In genomic region chr2:150855186-150855585, GRCm38 (mm10) we compare ENCODE assay signal across 28 mouse cellular contexts. TPM values are rescaled to one million over a fixed set of nuclear protein-coding genes. Genes with fewer than 3 reads are reported as not detected.
DNase-seq lines count a peak whose midpoint lies in the region; ATAC-seq lines count a peak whose summit lies in the region.
"Had no signal": no experiment of that assay in that cellular context is flagged by ENCODE, and none has a peak within 500 bp of the region (broad histone marks: within the 10 kb centered on the region; RNA-seq: fewer than 3 reads in every experiment).

No protein-coding gene starts in this region.

- no peak overlapping the region for H3K4me2 ChIP-seq in embryonic facial prominence, embryonic 12.5 days (replicated peaks)
- H3K4me2 ChIP-seq in hindbrain, embryonic 13.5 days, result no peak overlapping the region
- H3K4me2 ChIP-seq in hindbrain, embryonic 11.5 days (replicated peaks; ENCODE audit: low read depth, low read length), result no peak overlapping the region
- no peak overlapping the region for H3K4me2 ChIP-seq in midbrain, embryonic 13.5 days (replicated peaks)
- no peak overlapping the region for H3K4me2 ChIP-seq in midbrain, embryonic 11.5 days
- H3K4me2 ChIP-seq in midbrain, embryonic 16.5 days (ENCODE audit: low read length), result no peak overlapping the region
- H3K4me2 ChIP-seq: heart, embryonic 12.5 days; kidney, embryonic 15.5 days; limb, embryonic 13.5 days; liver, embryonic 12.5 days; stomach, embryonic 15.5 days had no signal

- no peak overlapping the region for H3K9ac ChIP-seq in embryonic facial prominence, embryonic 12.5 days
- 0 out of 2 replicates have a peak overlapping the region, but pooled peaks have one; percentile 29 for H3K9ac ChIP-seq in hindbrain, embryonic 13.5 days
- H3K9ac ChIP-seq in hindbrain, embryonic 11.5 days (ENCODE audit: low read depth, low read length), result no peak overlapping the region
- H3K9ac ChIP-seq in midbrain, embryonic 13.5 days (replicated peaks), result no peak overlapping the region
- no peak overlapping the region for H3K9ac ChIP-seq in midbrain, embryonic 11.5 days (ENCODE audit: low read length)
- H3K9ac ChIP-seq in midbrain, embryonic 16.5 days (ENCODE audit: low read depth, low read length), result no peak overlapping the region
- H3K9ac ChIP-seq: heart, embryonic 12.5 days; kidney, embryonic 15.5 days; limb, embryonic 13.5 days; liver, embryonic 12.5 days; liver, postnatal 0 days; stomach, embryonic 15.5 days had no signal

- H3K4me3 ChIP-seq in embryonic facial prominence, embryonic 12.5 days, result no peak overlapping the region
- no peak overlapping the region for H3K4me3 ChIP-seq in embryonic facial prominence, embryonic 10.5 days
- no peak overlapping the region for H3K4me3 ChIP-seq in hindbrain, embryonic 13.5 days
- H3K4me3 ChIP-seq in hindbrain, embryonic 11.5 days (ENCODE audit: low read depth, low read length), result no peak overlapping the region
- no peak overlapping the region for H3K4me3 ChIP-seq in midbrain, embryonic 13.5 days (replicated peaks)
- no peak overlapping the region for H3K4me3 ChIP-seq in midbrain, embryonic 11.5 days (ENCODE audit: low read depth, low read length)
- no peak overlapping the region for H3K4me3 ChIP-seq in midbrain, embryonic 16.5 days (ENCODE audit: low read depth, low read length)
- H3K4me3 ChIP-seq: erythroblast, embryonic 14.5 days; heart, embryonic 12.5 days; kidney, embryonic 15.5 days; limb, embryonic 13.5 days; liver, embryonic 12.5 days; stomach, embryonic 15.5 days had no signal

- no peaks in the 10 kb centered on the region for H3K9me3 ChIP-seq in embryonic facial prominence, embryonic 12.5 days
- H3K9me3 ChIP-seq in embryonic facial prominence, embryonic 10.5 days, result no peaks in the 10 kb centered on the region
- no peaks in the 10 kb centered on the region for H3K9me3 ChIP-seq in hindbrain, embryonic 13.5 days
- H3K9me3 ChIP-seq in hindbrain, embryonic 11.5 days (ENCODE audit: control insufficient read depth, low read length), result no peaks in the 10 kb centered on the region
- H3K9me3 ChIP-seq in midbrain, embryonic 13.5 days, result no peaks in the 10 kb centered on the region
- H3K9me3 ChIP-seq in midbrain, embryonic 11.5 days (ENCODE audit: control insufficient read depth, low read length), result no peaks in the 10 kb centered on the region
- H3K9me3 ChIP-seq in midbrain, embryonic 16.5 days (replicated peaks; ENCODE audit: control insufficient read depth, low read length, poor library complexity, severe bottlenecking), result no peaks in the 10 kb centered on the region
- H3K9me3 ChIP-seq: G1E; heart, embryonic 12.5 days; kidney, embryonic 15.5 days; limb, embryonic 13.5 days; liver, embryonic 12.5 days; stomach, embryonic 15.5 days had no signal

- H3K4me1 ChIP-seq in embryonic facial prominence, embryonic 12.5 days, result no peaks in the 10 kb centered on the region
- no peaks in the 10 kb centered on the region for H3K4me1 ChIP-seq in embryonic facial prominence, embryonic 10.5 days
- H3K4me1 ChIP-seq in hindbrain, embryonic 13.5 days (replicated peaks), result peaks cover 4% of the 10 kb centered on the region
- no peaks in the 10 kb centered on the region for H3K4me1 ChIP-seq in hindbrain, embryonic 11.5 days (replicated peaks; ENCODE audit: control insufficient read depth, insufficient read depth, low read length)
- H3K4me1 ChIP-seq in midbrain, embryonic 13.5 days (replicated peaks), result peaks cover 9% of the 10 kb centered on the region
- no peaks in the 10 kb centered on the region for H3K4me1 ChIP-seq in midbrain, embryonic 11.5 days (ENCODE audit: control insufficient read depth, insufficient read depth, low read length)
- no peaks in the 10 kb centered on the region for H3K4me1 ChIP-seq in midbrain, embryonic 16.5 days (ENCODE audit: control insufficient read depth, insufficient read depth, low read length)
- H3K4me1 ChIP-seq: heart, embryonic 12.5 days; limb, embryonic 13.5 days; stomach, embryonic 15.5 days had no signal

- no peak for DNase-seq in embryonic facial prominence, embryonic 10.5 days (ENCODE audit: low spot score)
- no peak for DNase-seq in hindbrain, embryonic 11.5 days (ENCODE audit: low spot score)
- DNase-seq in midbrain, embryonic 11.5 days (ENCODE audit: low spot score, missing footprints), result no peak
- no peak for DNase-seq in yolk sac, embryonic 10.5 days (ENCODE audit: low spot score)
- DNase-seq: adrenal gland, adult 8-10 months; cerebellum, adult 8-10 months; cerebellum, postnatal 25 days; gastrocnemius, postnatal 25 days; heart, postnatal 4 days; kidney, adult 18-20 months; kidney, postnatal 25 days; liver, postnatal 0 days; lung, postnatal 36 days; retina, postnatal 1 day; right cerebral cortex, postnatal 14 days; thymus, adult 2 months; thymus, postnatal 36 days had no signal

- 0 out of 2 replicates have a peak, but pooled peaks have one; percentile 14 for ATAC-seq in embryonic facial prominence, embryonic 12.5 days (ENCODE audit: insufficient number of reproducible peaks, insufficient read depth, low FRiP score, low TSS enrichment)
- ATAC-seq in hindbrain, embryonic 13.5 days (ENCODE audit: low FRiP score), result no peak
- no peak for ATAC-seq in hindbrain, embryonic 11.5 days (ENCODE audit: low FRiP score)
- ATAC-seq in midbrain, embryonic 13.5 days, result peak; percentile 55; the same call in 1 of the 2 replicates
- ATAC-seq in midbrain, embryonic 11.5 days (ENCODE audit: low FRiP score), result no peak; the same call in 1 of the 2 replicates
- ATAC-seq in midbrain, embryonic 16.5 days, result peak; percentile 60

- H3K27ac ChIP-seq in embryonic facial prominence, embryonic 12.5 days, result no peak overlapping the region
- no peak overlapping the region for H3K27ac ChIP-seq in embryonic facial prominence, embryonic 10.5 days (replicated peaks)
- H3K27ac ChIP-seq in hindbrain, embryonic 13.5 days, result no peak overlapping the region
- H3K27ac ChIP-seq in hindbrain, embryonic 11.5 days (ENCODE audit: low read depth, low read length), result no peak overlapping the region
- H3K27ac ChIP-seq in midbrain, embryonic 13.5 days, result no peak overlapping the region
- no peak overlapping the region for H3K27ac ChIP-seq in midbrain, embryonic 11.5 days (ENCODE audit: low read depth, low read length)
- no peak overlapping the region for H3K27ac ChIP-seq in midbrain, embryonic 16.5 days (ENCODE audit: low read length)
- H3K27ac ChIP-seq: kidney, embryonic 15.5 days; limb, embryonic 13.5 days; liver, embryonic 12.5 days; stomach, embryonic 15.5 days had no signal

- no peaks in the 10 kb centered on the region for H3K27me3 ChIP-seq in embryonic facial prominence, embryonic 12.5 days
- no peaks in the 10 kb centered on the region for H3K27me3 ChIP-seq in embryonic facial prominence, embryonic 10.5 days (replicated peaks; ENCODE audit: low read depth, poor library complexity, severe bottlenecking)
- H3K27me3 ChIP-seq in hindbrain, embryonic 13.5 days, result no peaks in the 10 kb centered on the region
- no peaks in the 10 kb centered on the region for H3K27me3 ChIP-seq in hindbrain, embryonic 11.5 days (ENCODE audit: control insufficient read depth, insufficient read depth, low read length)
- no peaks in the 10 kb centered on the region for H3K27me3 ChIP-seq in midbrain, embryonic 13.5 days
- no peaks in the 10 kb centered on the region for H3K27me3 ChIP-seq in midbrain, embryonic 11.5 days (ENCODE audit: control insufficient read depth, insufficient read depth, low read length)
- H3K27me3 ChIP-seq in midbrain, embryonic 16.5 days (ENCODE audit: control insufficient read depth, insufficient read depth, low read depth, low read length), result no peaks in the 10 kb centered on the region
- H3K27me3 ChIP-seq: heart, embryonic 12.5 days; kidney, embryonic 15.5 days; limb, embryonic 13.5 days; liver, embryonic 12.5 days; stomach, embryonic 15.5 days had no signal

- H3K36me3 ChIP-seq in embryonic facial prominence, embryonic 12.5 days, result no peaks in the 10 kb centered on the region
- peaks cover 5% of the 10 kb centered on the region; the same call in 1 of the 2 replicates for H3K36me3 ChIP-seq in embryonic facial prominence, embryonic 10.5 days (replicated peaks)
- no peaks in the 10 kb centered on the region for H3K36me3 ChIP-seq in hindbrain, embryonic 13.5 days
- no peaks in the 10 kb centered on the region for H3K36me3 ChIP-seq in hindbrain, embryonic 11.5 days (ENCODE audit: control insufficient read depth, insufficient read depth, low read length)
- no peaks in the 10 kb centered on the region for H3K36me3 ChIP-seq in midbrain, embryonic 13.5 days
- no peaks in the 10 kb centered on the region for H3K36me3 ChIP-seq in midbrain, embryonic 11.5 days (ENCODE audit: control insufficient read depth, insufficient read depth, low read length)
- no peaks in the 10 kb centered on the region for H3K36me3 ChIP-seq in midbrain, embryonic 16.5 days (ENCODE audit: control insufficient read depth, insufficient read depth, low read length)
- H3K36me3 ChIP-seq: heart, embryonic 12.5 days; liver, embryonic 12.5 days; stomach, embryonic 15.5 days had no signal

RNA-seq across cellular contexts. Expression of gene Abhd12, which starts 49.4 kb away (rescaled TPM):
- 66.3 and 67.7 TPM in 2 replicates for polyA plus RNA-seq in embryonic facial prominence, embryonic 12.5 days (2016; fragmentation: Nextera tagmentation; extraction: Ambion mirVana)
- 46.0 and 51.3 TPM in 2 replicates for polyA plus RNA-seq in embryonic facial prominence, embryonic 10.5 days (2016; fragmentation: Nextera tagmentation; extraction: Ambion mirVana)
- polyA plus RNA-seq in hindbrain, embryonic 13.5 days (2015; fragmentation: Nextera tagmentation; extraction: Ambion mirVana), result 97.1 and 98.5 TPM in 2 replicates
- 56.2 and 60.5 TPM in 2 replicates for polyA plus RNA-seq in hindbrain, embryonic 11.5 days (2014; fragmentation: Nextera tagmentation; extraction: Ambion mirVana)
- polyA plus RNA-seq in midbrain, embryonic 13.5 days (2015; fragmentation: Nextera tagmentation; extraction: Ambion mirVana), result 77.6 and 84.8 TPM in 2 replicates
- polyA plus RNA-seq in midbrain, embryonic 11.5 days (2014; fragmentation: Nextera tagmentation; extraction: Ambion mirVana), result 54.4 and 55.1 TPM in 2 replicates
- 112 and 127 TPM in 2 replicates for polyA plus RNA-seq in midbrain, embryonic 16.5 days (2015; fragmentation: Nextera tagmentation; extraction: Ambion mirVana)

RNA-seq across cellular contexts. Expression of gene Gins1, which starts 50.0 kb away (rescaled TPM):
- 58.9 and 59.1 TPM in 2 replicates for polyA plus RNA-seq in embryonic facial prominence, embryonic 12.5 days (2016; fragmentation: Nextera tagmentation; extraction: Ambion mirVana)
- polyA plus RNA-seq in embryonic facial prominence, embryonic 10.5 days (2016; fragmentation: Nextera tagmentation; extraction: Ambion mirVana), result 74.1 and 76.0 TPM in 2 replicates
- 20.9 and 22.4 TPM in 2 replicates for polyA plus RNA-seq in hindbrain, embryonic 13.5 days (2015; fragmentation: Nextera tagmentation; extraction: Ambion mirVana)
- 66.0 and 67.5 TPM in 2 replicates for polyA plus RNA-seq in hindbrain, embryonic 11.5 days (2014; fragmentation: Nextera tagmentation; extraction: Ambion mirVana)
- 31.8 and 33.5 TPM in 2 replicates for polyA plus RNA-seq in midbrain, embryonic 13.5 days (2015; fragmentation: Nextera tagmentation; extraction: Ambion mirVana)
- polyA plus RNA-seq in midbrain, embryonic 11.5 days (2014; fragmentation: Nextera tagmentation; extraction: Ambion mirVana), result 73.8 and 82.1 TPM in 2 replicates
- polyA plus RNA-seq in midbrain, embryonic 16.5 days (2015; fragmentation: Nextera tagmentation; extraction: Ambion mirVana), result 9.9 and 11.2 TPM in 2 replicates

Comparison
In these comparisons a context has a peak if more than half of its experiments do, and no peak if none do; other contexts are left out.
1. ATAC-seq: peak in embryonic facial prominence, embryonic 12.5 days (single experiment), midbrain, embryonic 13.5 days (single experiment) and midbrain, embryonic 16.5 days (single experiment); none in hindbrain, embryonic 13.5 days (single experiment), hindbrain, embryonic 11.5 days (single experiment) and midbrain, embryonic 11.5 days (single experiment).